ENCODE assay signal across 10 mouse cellular contexts in genomic region chr16:4881400-4882351, GRCm38 (mm10). TPM values are rescaled to one million over a fixed set of nuclear protein-coding genes. Genes with fewer than 3 reads are reported as not detected.
A peak's percentile ranks its signal among the peaks of the same experiment; 100 is the strongest.
DNase-seq lines count a peak whose midpoint lies in the region; ATAC-seq and TF ChIP-seq lines count a peak whose summit lies in the region.
"Had no signal": no experiment of that assay in that cellular context is flagged by ENCODE, and none has a peak within 500 bp of the region (broad histone marks: within the 10 kb centered on the region; RNA-seq: fewer than 3 reads in every experiment).

No protein-coding gene starts in this region.

- TF ChIP-seq EP300 in CH12.LX (IDR thresholded peaks at IDR 0.05; ENCODE audit: low read length): no peak

- H3K4me3 ChIP-seq in erythroblast, embryonic 14.5 days (replicated peaks): peak overlapping the region; percentile 89
- H3K4me3 ChIP-seq in CH12.LX (replicated peaks in 1 of 3; ENCODE audit: low read depth in 2 of 3, low read length in 2 of 3, poor library complexity in 1 of 3): peak overlapping the region in 2 of 3 experiments; percentile 10 to 72
- peak overlapping the region; percentile 92 for H3K4me3 ChIP-seq in forebrain, embryonic 16.5 days (replicated peaks; ENCODE audit: low read length)
- H3K4me3 ChIP-seq in limb, embryonic 11.5 days (ENCODE audit: low read depth, low read length): peak overlapping the region; percentile 86
- H3K4me3 ChIP-seq in stomach, embryonic 14.5 days (ENCODE audit: low read depth, low read length): peak overlapping the region; percentile 90

- TF ChIP-seq POLR2A in CH12.LX (IDR thresholded peaks at IDR 0.05; ENCODE audit: low read depth, low read length): no peak

- no peak for TF ChIP-seq RAD21 in CH12.LX (IDR thresholded peaks at IDR 0.05; ENCODE audit: low read depth, low read length)

- dilution Hi-C loops in CH12.LX (cut with MboI; ENCODE audit: extremely low pct_ligation_motif_present, extremely low pct_unique_long_range_greater_than_20kb, low sequenced_read_pairs): no loop called here

- H3K79me2 ChIP-seq in CH12.LX (replicated peaks; ENCODE audit: control insufficient read depth, extremely low read depth, insufficient read depth, poor library complexity, severe bottlenecking): peaks cover 20% of the 10 kb centered on the region

- WGBS in forebrain, embryonic 16.5 days: 74% methylated on average over 10 of the region's 10 CpGs
- 79% methylated on average over 10 of the region's 10 CpGs for WGBS in limb, embryonic 11.5 days
- 74% methylated on average over 10 of the region's 10 CpGs for WGBS in stomach, embryonic 14.5 days

- peaks cover 7% of the 10 kb centered on the region for H3K36me3 ChIP-seq in erythroblast, embryonic 14.5 days (ENCODE audit: control insufficient read depth)
- H3K36me3 ChIP-seq in CH12.LX (replicated peaks in 1 of 2; ENCODE audit: control insufficient read depth in 1 of 2, insufficient read depth in 1 of 2, low read length in 1 of 2): peaks cover 0 to 14% of the 10 kb centered on the region in 2 experiments
- no peaks in the 10 kb centered on the region for H3K36me3 ChIP-seq in forebrain, embryonic 16.5 days (ENCODE audit: control insufficient read depth, insufficient read depth)
- H3K36me3 ChIP-seq in limb, embryonic 11.5 days (ENCODE audit: control insufficient read depth, insufficient read depth, low read length): no peaks in the 10 kb centered on the region
- H3K36me3 ChIP-seq in stomach, embryonic 14.5 days (ENCODE audit: control insufficient read depth, insufficient read depth, low read length): no peaks in the 10 kb centered on the region

- in situ Hi-C loops in CH12.LX (cut with MboI; ENCODE audit: low pct_ligation_motif_present, low pct_unique_long_range_greater_than_20kb, low sequenced_read_pairs): no loop called here

- peaks cover 68% of the 10 kb centered on the region for H3K4me1 ChIP-seq in erythroblast, embryonic 14.5 days (ENCODE audit: control insufficient read depth)
- peaks cover 18 to 39% of the 10 kb centered on the region in 2 experiments for H3K4me1 ChIP-seq in CH12.LX (ENCODE audit: control insufficient read depth in 1 of 2, insufficient read depth in 2 of 2)
- H3K4me1 ChIP-seq in forebrain, embryonic 16.5 days (replicated peaks; ENCODE audit: control insufficient read depth, insufficient read depth, low read length): peaks cover 28% of the 10 kb centered on the region
- peaks cover 17% of the 10 kb centered on the region for H3K4me1 ChIP-seq in limb, embryonic 11.5 days (ENCODE audit: control insufficient read depth, insufficient read depth, low read length)
- H3K4me1 ChIP-seq in stomach, embryonic 14.5 days (ENCODE audit: control insufficient read depth, insufficient read depth, low read length): peaks cover 25% of the 10 kb centered on the region

- no peak for TF ChIP-seq CTCF in CH12.LX (conservative IDR thresholded peaks at IDR 0.05 in 1 of 2, IDR thresholded peaks at IDR 0.05 in 1 of 2; ENCODE audit: low read depth in 2 of 2, low read length in 2 of 2)

- no peaks in the 10 kb centered on the region for H3K27me3 ChIP-seq in erythroblast, embryonic 14.5 days (ENCODE audit: control insufficient read depth)
- no peaks in the 10 kb centered on the region for H3K27me3 ChIP-seq in CH12.LX (replicated peaks)
- no peaks in the 10 kb centered on the region for H3K27me3 ChIP-seq in forebrain, embryonic 16.5 days (replicated peaks; ENCODE audit: control insufficient read depth, insufficient read depth, low read length)
- no peaks in the 10 kb centered on the region for H3K27me3 ChIP-seq in limb, embryonic 11.5 days (ENCODE audit: control insufficient read depth, insufficient read depth, low read length)
- H3K27me3 ChIP-seq in stomach, embryonic 14.5 days (ENCODE audit: control insufficient read depth, insufficient read depth, low read length): no peaks in the 10 kb centered on the region

- no peaks in the 10 kb centered on the region for H3K9me3 ChIP-seq in erythroblast, embryonic 14.5 days (ENCODE audit: control insufficient read depth, low read length)
- no peaks in the 10 kb centered on the region for H3K9me3 ChIP-seq in CH12.LX (replicated peaks; ENCODE audit: low read length)
- H3K9me3 ChIP-seq in forebrain, embryonic 16.5 days (ENCODE audit: control insufficient read depth, low read length): no peaks in the 10 kb centered on the region
- H3K9me3 ChIP-seq in limb, embryonic 11.5 days (ENCODE audit: control insufficient read depth, low read length): no peaks in the 10 kb centered on the region
- H3K9me3 ChIP-seq in stomach, embryonic 14.5 days (ENCODE audit: control insufficient read depth, low read depth, low read length): no peaks in the 10 kb centered on the region
- H3K9me3 ChIP-seq: G1E had no signal

- H3K27ac ChIP-seq in CH12.LX (ENCODE audit: insufficient read depth, low read depth): no peak overlapping the region
- H3K27ac ChIP-seq in forebrain, embryonic 16.5 days (ENCODE audit: low read length): peak overlapping the region; percentile 86
- no peak overlapping the region for H3K27ac ChIP-seq in limb, embryonic 11.5 days (replicated peaks; ENCODE audit: low read depth, low read length)
- H3K27ac ChIP-seq in stomach, embryonic 14.5 days (ENCODE audit: low read length): peak overlapping the region; percentile 100; the same call in 1 of the 2 replicates

- no peak for DNase-seq in CH12.LX (ENCODE audit: extremely low read depth)
- peak; percentile 36 for DNase-seq in limb, embryonic 11.5 days (ENCODE audit: low spot score)
- DNase-seq in adrenal gland, postnatal 10 days: no peak

- H3K4me2 ChIP-seq in CH12.LX (ENCODE audit: insufficient read depth, low read depth, poor library complexity, severe bottlenecking): peak overlapping the region; percentile 89
- H3K4me2 ChIP-seq in forebrain, embryonic 16.5 days (ENCODE audit: low read length): peak overlapping the region; percentile 62
- H3K4me2 ChIP-seq in limb, embryonic 11.5 days (ENCODE audit: low read depth, severe bottlenecking): peak overlapping the region; percentile 77
- peak overlapping the region; percentile 63 for H3K4me2 ChIP-seq in stomach, embryonic 14.5 days (replicated peaks; ENCODE audit: low read depth, low read length)

- peak overlapping the region; percentile 89; the same call in 1 of the 2 replicates for H3K9ac ChIP-seq in CH12.LX (ENCODE audit: insufficient read depth, low read depth)
- H3K9ac ChIP-seq in forebrain, embryonic 16.5 days (replicated peaks; ENCODE audit: low read depth, low read length): peak overlapping the region; percentile 85
- no peak overlapping the region for H3K9ac ChIP-seq in limb, embryonic 11.5 days (ENCODE audit: low read length)
- H3K9ac ChIP-seq in stomach, embryonic 14.5 days (replicated peaks; ENCODE audit: low read depth, low read length): no peak overlapping the region; the same call in 1 of the 2 replicates

- no peak for ATAC-seq in erythroblast, adult 5-6 weeks (replicated peaks; ENCODE audit: low FRiP score, poor library complexity, severe bottlenecking)
- ATAC-seq in forebrain, embryonic 16.5 days: no peak
- no peak for ATAC-seq in limb, embryonic 11.5 days (ENCODE audit: insufficient number of reproducible peaks, low FRiP score, low TSS enrichment, low read depth)
- ATAC-seq in stomach, embryonic 14.5 days (ENCODE audit: insufficient number of reproducible peaks, insufficient read depth, low FRiP score, low read depth): no peak
- no peak for ATAC-seq in monocyte, adult 5-6 weeks (replicated peaks; ENCODE audit: insufficient number of reproducible peaks, low FRiP score, low TSS enrichment, poor library complexity, severe bottlenecking)

RNA-seq across cellular contexts. Expression of gene Ubald1, which starts 1.6 kb away (rescaled TPM):
- 16.2 and 18.6 TPM in 2 replicates for polyA plus RNA-seq in erythroblast, embryonic 14.5 days (2012)
- total RNA-seq in erythroblast, adult 5-6 weeks (2015; ENCODE audit: low replicate concordance): 26.8 and 39.6 TPM in 2 replicates
- 9.5 and 18.3 TPM in 2 replicates for total RNA-seq in erythroblast, adult 5-6 weeks (2017; ENCODE audit: low replicate concordance)
- total RNA-seq in CH12.LX (2012; rRNA removed) (11.6 and 12.9 TPM in 2 replicates), CH12.LX (2014; rRNA removed) (7.2 and 9.6 TPM in 2 replicates)
- polyA plus RNA-seq in CH12.LX (2012; ENCODE audit: insufficient read length, low read depth): 48.7 and 53.7 TPM in 2 replicates
- polyA plus RNA-seq in forebrain, embryonic 16.5 days (2015; fragmentation: Nextera tagmentation; extraction: Ambion mirVana): 49.9 and 51.8 TPM in 2 replicates
- 32.0 and 36.4 TPM in 2 replicates for polyA plus RNA-seq in limb, embryonic 11.5 days (2014; fragmentation: Nextera tagmentation; extraction: Ambion mirVana)
- 41.4 and 46.1 TPM in 2 replicates for polyA plus RNA-seq in stomach, embryonic 14.5 days (2014; fragmentation: Nextera tagmentation; extraction: Ambion mirVana)
- total RNA-seq in monocyte, adult 5-6 weeks (2017): 11.3 to 32.6 TPM (median 13.8 TPM) in 3 replicates
- 10 to 100 TPM; 29.2 to 31.3 TPM for total RNA-seq in adrenal gland, postnatal 10 days (2021)

RNA-seq across cellular contexts. Expression of gene Mgrn1, which starts 4.4 kb away (rescaled TPM):
- 0.29 and 0.43 TPM in 2 replicates for polyA plus RNA-seq in erythroblast, embryonic 14.5 days (2012)
- 5.9 and 6.5 TPM in 2 replicates for total RNA-seq in erythroblast, adult 5-6 weeks (2015; ENCODE audit: low replicate concordance)
- 2.0 and 3.3 TPM in 2 replicates for total RNA-seq in erythroblast, adult 5-6 weeks (2017; ENCODE audit: low replicate concordance)
- total RNA-seq in CH12.LX (2012; rRNA removed) (14.1 and 16.9 TPM in 2 replicates), CH12.LX (2014; rRNA removed) (9.0 and 11.7 TPM in 2 replicates)
- polyA plus RNA-seq in CH12.LX (2012; ENCODE audit: insufficient read length, low read depth): 12.9 and 15.5 TPM in 2 replicates
- 104 and 108 TPM in 2 replicates for polyA plus RNA-seq in forebrain, embryonic 16.5 days (2015; fragmentation: Nextera tagmentation; extraction: Ambion mirVana)
- 79.3 and 79.6 TPM in 2 replicates for polyA plus RNA-seq in limb, embryonic 11.5 days (2014; fragmentation: Nextera tagmentation; extraction: Ambion mirVana)
- 85.4 and 91.4 TPM in 2 replicates for polyA plus RNA-seq in stomach, embryonic 14.5 days (2014; fragmentation: Nextera tagmentation; extraction: Ambion mirVana)
- 29.3 to 42.2 TPM (median 41.6 TPM) in 3 replicates for total RNA-seq in monocyte, adult 5-6 weeks (2017)
- total RNA-seq in adrenal gland, postnatal 10 days (2021): 100 to 1,000 TPM in 1 of 2 experiments, 10 to 100 TPM in 1; 88.0 to 106 TPM

RNA-seq across cellular contexts. Expression of gene 4930562C15Rik, which starts 46.5 kb away (rescaled TPM):
- polyA plus RNA-seq in erythroblast, embryonic 14.5 days (2012): not detected in 2 replicates
- total RNA-seq in erythroblast, adult 5-6 weeks (2015; ENCODE audit: low replicate concordance): not detected in 2 replicates
- 0.42 TPM in 1 of 2 replicates, not detected in the other for total RNA-seq in erythroblast, adult 5-6 weeks (2017; ENCODE audit: low replicate concordance)
- total RNA-seq in CH12.LX (2012; rRNA removed) (0.04 and 0.13 TPM in 2 replicates), CH12.LX (2014; rRNA removed) (0.11 and 0.20 TPM in 2 replicates)
- 0.59 and 0.80 TPM in 2 replicates for polyA plus RNA-seq in CH12.LX (2012; ENCODE audit: insufficient read length, low read depth)
- 0.15 and 0.80 TPM in 2 replicates for polyA plus RNA-seq in forebrain, embryonic 16.5 days (2015; fragmentation: Nextera tagmentation; extraction: Ambion mirVana)
- polyA plus RNA-seq in limb, embryonic 11.5 days (2014; fragmentation: Nextera tagmentation; extraction: Ambion mirVana): 0.81 and 0.93 TPM in 2 replicates
- polyA plus RNA-seq in stomach, embryonic 14.5 days (2014; fragmentation: Nextera tagmentation; extraction: Ambion mirVana): 1.3 and 1.5 TPM in 2 replicates
- total RNA-seq in monocyte, adult 5-6 weeks (2017): 1.3 TPM in 1 of 3 replicates, not detected in the others
- total RNA-seq in adrenal gland, postnatal 10 days (2021): not detected
- total RNA-seq: layer of hippocampus, postnatal 36 days had no signal
- polyA plus RNA-seq: G1E had no signal

RNA-seq across cellular contexts. Expression of gene Nudt16l1, which starts 56.9 kb away (rescaled TPM):
- polyA plus RNA-seq in erythroblast, embryonic 14.5 days (2012): 0.69 and 1.1 TPM in 2 replicates
- 5.0 and 6.9 TPM in 2 replicates for total RNA-seq in erythroblast, adult 5-6 weeks (2015; ENCODE audit: low replicate concordance)
- 0.51 and 2.2 TPM in 2 replicates for total RNA-seq in erythroblast, adult 5-6 weeks (2017; ENCODE audit: low replicate concordance)
- total RNA-seq in CH12.LX (2012; rRNA removed): 65.7 and 66.1 TPM in 2 replicates
- 32.8 and 36.3 TPM in 2 replicates for total RNA-seq in CH12.LX (2014; rRNA removed)
- 94.9 and 101 TPM in 2 replicates for polyA plus RNA-seq in CH12.LX (2012; ENCODE audit: insufficient read length, low read depth)
- polyA plus RNA-seq in forebrain, embryonic 16.5 days (2015; fragmentation: Nextera tagmentation; extraction: Ambion mirVana): 139 and 148 TPM in 2 replicates
- 163 and 172 TPM in 2 replicates for polyA plus RNA-seq in limb, embryonic 11.5 days (2014; fragmentation: Nextera tagmentation; extraction: Ambion mirVana)
- 158 and 161 TPM in 2 replicates for polyA plus RNA-seq in stomach, embryonic 14.5 days (2014; fragmentation: Nextera tagmentation; extraction: Ambion mirVana)
- 12.0 to 18.7 TPM (median 17.1 TPM) in 3 replicates for total RNA-seq in monocyte, adult 5-6 weeks (2017)
- 10 to 100 TPM; 63.3 to 79.9 TPM for total RNA-seq in adrenal gland, postnatal 10 days (2021)

Comparison
In these comparisons a context has a peak if more than half of its experiments do, and no peak if none do; other contexts are left out.
1. H3K4me3 ChIP-seq: peak in every context shown above with its lines; median percentile 92 in forebrain, embryonic 16.5 days; 90 in stomach, embryonic 14.5 days; 89 in erythroblast, embryonic 14.5 days; 86 in limb, embryonic 11.5 days; 41 in CH12.LX.
2. H3K27ac ChIP-seq: peak in forebrain, embryonic 16.5 days (single experiment) and stomach, embryonic 14.5 days (single experiment); none in CH12.LX (single experiment) and limb, embryonic 11.5 days (single experiment).
3. H3K9ac ChIP-seq: peak in CH12.LX (single experiment) and forebrain, embryonic 16.5 days (single experiment); none in limb, embryonic 11.5 days (single experiment) and stomach, embryonic 14.5 days (single experiment).
4. Peak in every context shown above with its lines, with median percentiles within 50 percentile points of each other: H3K4me2 ChIP-seq.